Mouse (Mus musculus): Measurements from ENCODE around the gene Ubqln4.

GRCm38 (mm10) chr3:88548180-88548917 is 5.2 kb upstream of the Ubqln4 start, which contains the start of gene Rab25:
- no peak for TF ChIP-seq HCFC1 (IDR thresholded peaks at IDR 0.05; ENCODE audit: low read depth, low read length)
- TF ChIP-seq EP300 (IDR thresholded peaks at IDR 0.05; ENCODE audit: low read depth in 1 of 2, low read length in 2 of 2), result no peak
- no peak for TF ChIP-seq ZKSCAN1 (IDR thresholded peaks at IDR 0.05; ENCODE audit: low read depth, low read length)
- no peak for TF ChIP-seq CTCF (IDR thresholded peaks at IDR 0.05 in 2 of 3, conservative IDR thresholded peaks at IDR 0.05 in 1 of 3; ENCODE audit: control insufficient read depth in 1 of 3, insufficient read depth in 1 of 3, low read depth in 2 of 3, low read length in 3 of 3, poor library complexity in 1 of 3, severe bottlenecking in 1 of 3)
- no peak for TF ChIP-seq POLR2AphosphoS2 (IDR thresholded peaks at IDR 0.05; ENCODE audit: low read length)
- TF ChIP-seq USF1 (IDR thresholded peaks at IDR 0.05; ENCODE audit: low read depth, low read length), result no peak
- TF ChIP-seq POLR2AphosphoS5 (IDR thresholded peaks at IDR 0.05; ENCODE audit: borderline replicate concordance, low read depth, low read length), result no peak
- no peak for TF ChIP-seq MXI1 (IDR thresholded peaks at IDR 0.05; ENCODE audit: low read depth, low read length)
- no peak for TF ChIP-seq MEF2A (IDR thresholded peaks at IDR 0.05; ENCODE audit: extremely low read depth, insufficient replicate concordance, low read depth, low read length, poor library complexity, severe bottlenecking)
- no peak for TF ChIP-seq POLR2A (IDR thresholded peaks at IDR 0.05; ENCODE audit: control insufficient read depth in 1 of 2, insufficient read depth in 1 of 2, low read depth in 1 of 2, low read length in 2 of 2, poor library complexity in 1 of 2)
- no peak for TF ChIP-seq ZNF384 (IDR thresholded peaks at IDR 0.05; ENCODE audit: low read depth, low read length)
- no peak for TF ChIP-seq CHD2 (IDR thresholded peaks at IDR 0.05; ENCODE audit: low read length)
- TF ChIP-seq USF2 (IDR thresholded peaks at IDR 0.05; ENCODE audit: borderline replicate concordance in 1 of 2, insufficient read depth in 1 of 2, low read depth in 1 of 2, low read length in 2 of 2), result no peak

All from MEL (cell line).